Mouse (Mus musculus) hindbrain, postnatal 0 days (tissue): ENCODE measurements around the gene Eral1. TPM values are rescaled to one million over a fixed set of nuclear protein-coding genes. Genes with fewer than 3 reads are reported as not detected.
A peak's percentile ranks its signal among the peaks of the same experiment; 100 is the strongest.

Experiments used
- ATAC-seq: fragments of 200-750 bp; cut with Nextera tagmentation; 2 replicates; pipeline ENCODE4 v1.8.0; 2017; ENCODE audit warnings: mild to moderate bottlenecking, moderate TSS enrichment, moderate library complexity
- DNase-seq: peaks from one replicate; pipeline ENCODE4 v3.0.0-alpha.2; 2015; ENCODE audit warnings: low spot score
- H3K27ac ChIP-seq: fragments of 300-500 bp; sonication (generic); 2 replicates; pipeline ENCODE4 v1.5.1; 2014; ENCODE audit warnings: mild to moderate bottlenecking
- H3K27me3 ChIP-seq: fragments of 300-500 bp; sonication (generic); 2 replicates; pipeline ENCODE4 v1.6.1; 2014; ENCODE audit warnings: low read length, mixed read lengths; ENCODE audit not compliant: insufficient read depth
- H3K36me3 ChIP-seq: fragments of 300-500 bp; sonication (generic); 2 replicates; pipeline ENCODE4 v1.6.1; 2014; ENCODE audit warnings: low read length, mixed read lengths; ENCODE audit not compliant: insufficient read depth
- H3K4me1 ChIP-seq: fragments of 300-500 bp; sonication (generic); 2 replicates; pipeline ENCODE4 v1.6.1; 2014; ENCODE audit warnings: antibody characterized with exemption, low read length, mixed read lengths; ENCODE audit not compliant: insufficient read depth
- H3K4me2 ChIP-seq: fragments of 300-500 bp; sonication (generic); 2 replicates; pipeline ENCODE4 v1.6.1; 2014; ENCODE audit warnings: low read depth, mild to moderate bottlenecking, low read length, moderate library complexity, mixed read lengths
- H3K4me3 ChIP-seq: fragments of 300-500 bp; sonication (generic); 2 replicates; pipeline ENCODE4 v1.5.1; 2014; ENCODE audit warnings: low read length
- H3K9ac ChIP-seq: fragments of 300-500 bp; sonication (generic); replicated peaks from 2 replicates; pipeline ENCODE4 v1.6.1; 2014; ENCODE audit warnings: mild to moderate bottlenecking, low read length, moderate library complexity, mixed read lengths
- H3K9me3 ChIP-seq: fragments of 300-500 bp; sonication (generic); 2 replicates; pipeline ENCODE4 v1.6.1; 2016; ENCODE audit warnings: low read length, mixed read lengths
- CTCF ChIP-seq: IDR thresholded peaks from 2 replicates; pipeline ENCODE4 v1.5.1; 2016; ENCODE audit warnings: antibody characterized with exemption, control low read depth, low read depth
- WGBS: fragments of 180-500 bp; shearing (Covaris S2); extraction: QIAGEN DNeasy Blood & Tissue Kit; methylation state at CpG from one replicate; pipeline ENCODE4 v1.1.7; 2014; 5-methylcytosine and 5-hydroxymethylcytosine counted together
- polyA plus RNA-seq: library from polyadenylated mRNA; unstranded; fragments of >200 nt; fragmentation: Nextera tagmentation; extraction: Ambion mirVana; gene quantifications from 2 replicates; pipeline ENCODE4 v1.2.1, GENCODE M21; 2015
- total RNA-seq: library from RNA; depleted of rRNA; stranded (reverse); fragments of >200 nt; gene quantifications from 2 replicates; pipeline ENCODE4 v1.2.3, GENCODE M21; 2014

Gene Eral1
- total and polyA plus RNA-seq, 2 experiments from 2014 or later: 26.9 to 38.4 TPM

GRCm38 (mm10) chr11:78102958-78103747 is 23.0 kb upstream of the Eral1 start:
- H3K4me2 ChIP-seq: no peak overlapping the region
- DNase-seq (no peak), ATAC-seq (no peak)
- no peaks in the 10 kb centered on the region for H3K27me3 ChIP-seq
- TF ChIP-seq CTCF: peak; percentile 27; the same call in 1 of the 2 replicates
- no peaks in the 10 kb centered on the region for H3K36me3 ChIP-seq
- no peak overlapping the region for H3K27ac ChIP-seq
- WGBS: 68% methylated on average over 5 of the region's 5 CpGs
- no peak overlapping the region for H3K4me3 ChIP-seq
- H3K9ac ChIP-seq: no peak overlapping the region
- H3K9me3 ChIP-seq: no peaks in the 10 kb centered on the region
- H3K4me1 ChIP-seq: no peaks in the 10 kb centered on the region

GRCm38 (mm10) chr11:78102142-78102541 is 22.0 kb upstream of the Eral1 start:
- ATAC-seq: no peak
- H3K9me3 ChIP-seq: no peaks in the 10 kb centered on the region
- no peaks in the 10 kb centered on the region for H3K36me3 ChIP-seq
- H3K4me3 ChIP-seq: no peak overlapping the region
- no peak overlapping the region for H3K9ac ChIP-seq
- no peaks in the 10 kb centered on the region; the same call in 1 of the 2 replicates for H3K4me1 ChIP-seq
- no peaks in the 10 kb centered on the region for H3K27me3 ChIP-seq
- no peak overlapping the region for H3K4me2 ChIP-seq
- DNase-seq: no peak
- TF ChIP-seq CTCF: no peak
- WGBS: 84% methylated on average over 5 of the region's 5 CpGs
- H3K27ac ChIP-seq: no peak overlapping the region

DNA sequence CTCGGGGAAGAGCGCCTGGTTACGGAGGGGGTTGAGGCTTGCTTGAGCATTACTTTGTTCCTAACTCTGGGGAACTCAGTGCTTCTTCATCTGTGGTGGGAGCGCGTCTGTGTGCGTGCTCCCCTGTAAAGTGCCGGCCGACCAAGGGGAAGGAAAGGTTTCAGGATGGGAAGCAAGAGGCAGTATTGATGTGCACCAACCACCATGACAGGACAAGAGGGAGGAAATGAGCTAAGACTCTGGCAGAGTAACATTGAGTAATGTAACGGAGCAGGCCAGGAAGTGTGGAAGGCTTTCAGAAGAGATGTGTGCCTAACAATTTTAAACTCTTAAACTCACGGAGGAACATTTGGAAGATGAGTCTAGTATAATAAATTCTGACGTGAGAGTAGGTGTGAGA is 20.6 kb upstream of the Eral1 start:
- Histone ChIP-seq H3K9ac (no peak overlapping the region), H3K4me2 (no peak overlapping the region), H3K27me3 (no peaks in the 10 kb centered on the region), H3K4me1 (peaks cover 10% of the 10 kb centered on the region), H3K27ac (no peak overlapping the region), H3K4me3 (no peak overlapping the region), H3K36me3 (no peaks in the 10 kb centered on the region), H3K9me3 (no peaks in the 10 kb centered on the region)
- no peak for ATAC-seq
- 89% methylated on average over 11 of the region's 11 CpGs for WGBS
- no peak for TF ChIP-seq CTCF
- DNase-seq: no peak

DNA sequence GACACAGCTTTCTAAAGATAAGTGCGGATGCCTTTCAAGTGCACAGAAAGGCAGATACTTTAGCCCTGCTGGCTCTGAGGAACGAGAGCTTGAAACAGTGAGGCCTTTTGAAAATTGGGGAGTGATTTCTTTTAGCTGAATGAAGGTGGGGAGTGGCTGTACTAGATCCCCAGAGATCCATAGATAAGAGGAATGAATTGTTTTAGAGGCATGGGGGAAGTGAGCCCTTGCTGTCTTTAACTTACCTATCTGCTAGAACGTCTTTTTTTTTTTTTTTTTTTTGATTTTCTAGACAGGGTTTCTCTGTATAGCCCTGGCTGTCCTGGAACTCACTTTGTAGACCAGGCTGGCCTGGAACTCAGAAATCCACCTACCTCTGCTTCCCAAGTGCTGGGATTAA is 16.9 kb upstream of the Eral1 start:
- Histone ChIP-seq H3K27me3 (no peaks in the 10 kb centered on the region), H3K4me1 (peaks cover 17% of the 10 kb centered on the region), H3K36me3 (no peaks in the 10 kb centered on the region), H3K9me3 (no peaks in the 10 kb centered on the region), H3K4me2 (peak overlapping the region; percentile 86), H3K4me3 (peak overlapping the region; percentile 18), H3K9ac (peak overlapping the region; percentile 30; the same call in 1 of the 2 replicates), H3K27ac (0 out of 2 replicates have a peak overlapping the region, but pooled peaks have one; percentile 16)
- DNase-seq (no peak), ATAC-seq (no peak)
- WGBS: 42% methylated on average over 3 of the region's 3 CpGs
- TF ChIP-seq CTCF: no peak

DNA sequence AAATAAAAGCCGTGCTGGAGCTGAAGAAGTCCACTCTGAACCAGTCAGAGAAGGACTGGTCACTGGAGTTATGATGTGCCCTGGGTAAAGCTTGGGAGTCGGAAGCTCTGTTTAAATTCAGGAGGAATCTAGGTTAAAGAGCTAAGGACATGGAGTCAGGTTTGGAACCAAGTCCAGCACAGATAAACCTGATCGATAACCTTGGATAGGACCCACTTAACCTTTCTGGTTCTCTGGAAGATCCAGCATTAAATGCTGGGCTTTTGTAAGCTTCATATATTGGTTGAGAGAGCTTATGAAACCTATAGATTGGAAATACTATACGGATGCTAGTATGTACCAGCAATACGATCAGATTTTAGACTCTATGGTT is 14.9 kb upstream of the Eral1 start:
- WGBS: 17% methylated on average over 5 of the region's 5 CpGs
- Histone ChIP-seq H3K4me2 (peak overlapping the region; percentile 86), H3K4me3 (peak overlapping the region; percentile 87), H3K4me1 (peaks cover 17% of the 10 kb centered on the region), H3K36me3 (no peaks in the 10 kb centered on the region), H3K9me3 (no peaks in the 10 kb centered on the region), H3K27me3 (no peaks in the 10 kb centered on the region), H3K27ac (peak overlapping the region; percentile 84), H3K9ac (peak overlapping the region; percentile 89)
- TF ChIP-seq CTCF: no peak
- ATAC-seq: no peak
- DNase-seq: no peak

GRCm38 (mm10) chr11:78094504-78095143 is 14.4 kb upstream of the Eral1 start, which contains the start of gene Fam222b:
Gene Fam222b, plus strand, starts transcription at chr11:78094660.
- peak; percentile 96 for DNase-seq
- no peak for TF ChIP-seq CTCF
- Histone ChIP-seq H3K9ac (peak within 1 kb of the TSS; percentile 89), H3K27me3 (no peaks in the 10 kb centered on the region), H3K36me3 (no peaks in the 10 kb centered on the region), H3K9me3 (no peaks in the 10 kb centered on the region), H3K4me1 (peaks cover 17% of the 10 kb centered on the region), H3K27ac (peak within 1 kb of the TSS; percentile 84), H3K4me3 (peak within 1 kb of the TSS; percentile 87), H3K4me2 (peak within 1 kb of the TSS; percentile 86)
- WGBS: 2% methylated on average over 38 of the region's 38 CpGs
- ATAC-seq: peak; percentile 96
